Mouse (Mus musculus): ENCODE data around the gene Cfap43.

- TF ChIP-seq CTCF (IDR thresholded peaks at IDR 0.05; ENCODE audit: low read depth, low read length) (no peak), POLR2A (IDR thresholded peaks at IDR 0.05; ENCODE audit: extremely low read depth, insufficient read depth, low read length) (no peak)
Measured at GRCm38 (mm10) chr19:47719147-47719546, 199.9 kb downstream of the Cfap43 start.

All from liver, adult 2 months (tissue).